Mouse (Mus musculus): Measurements from ENCODE around the gene Paf1. TPM values are rescaled to one million over a fixed set of nuclear protein-coding genes. Genes with fewer than 3 reads are reported as not detected.

Paf1 gene
- polyA plus RNA-seq, 1 experiment from 2014 or later: 26.2 TPM

DNA sequence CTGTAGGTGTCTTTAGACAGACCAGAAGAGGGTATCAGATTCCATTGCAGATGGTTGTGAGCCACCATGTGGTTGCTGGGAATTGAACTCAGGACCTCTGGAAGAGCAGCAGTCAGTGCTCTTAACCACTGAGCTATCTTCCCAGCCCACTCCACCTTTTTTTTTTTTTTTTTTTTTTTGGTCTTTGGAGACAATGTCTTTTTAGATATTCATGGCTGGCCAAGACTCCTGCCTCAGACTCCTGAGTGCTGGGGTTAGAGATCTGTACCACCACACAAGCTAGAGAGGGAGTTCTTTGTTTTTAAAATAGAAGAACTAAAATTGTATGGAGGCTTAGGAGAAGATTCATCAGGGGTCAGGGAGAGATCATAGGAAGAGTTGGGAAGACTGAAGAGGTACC is 45.2 kb downstream of the Paf1 start:
- Histone ChIP-seq H3K4me2 (0 out of 2 replicates have a peak overlapping the region, but pooled peaks have one; percentile 91), H3K4me3 (replicated peaks) (no peak overlapping the region), H3K9me3 (replicated peaks) (no peaks in the 10 kb centered on the region), H3K9ac (no peak overlapping the region), H3K36me3 (replicated peaks) (peaks cover 5% of the 10 kb centered on the region), H3K27ac (replicated peaks) (peak overlapping the region; percentile 83; the same call in 1 of the 2 replicates), H3K4me1 (replicated peaks) (peaks cover 41% of the 10 kb centered on the region), H3K27me3 (no peaks in the 10 kb centered on the region)
- no peak for ATAC-seq (ENCODE audit: insufficient read depth)

DNA sequence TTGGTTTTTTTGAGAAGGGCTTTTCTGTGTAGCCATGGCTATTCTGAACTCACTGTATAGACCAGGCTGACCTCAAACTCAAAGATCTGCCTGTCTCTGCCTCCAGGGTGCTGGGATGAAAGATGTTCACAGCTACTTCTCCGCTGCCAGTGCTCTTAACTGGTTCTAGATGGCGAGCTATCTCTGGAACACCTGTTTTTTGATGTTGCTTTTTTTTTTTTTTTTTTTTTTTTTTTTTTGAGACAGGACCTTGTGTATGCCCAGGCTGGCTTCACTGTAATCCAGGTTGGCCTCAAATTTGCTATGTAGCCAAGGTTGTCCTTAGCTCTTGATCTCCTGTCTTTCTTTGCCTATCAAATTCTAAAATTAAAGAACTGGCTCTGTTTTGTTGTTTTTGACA is 46.0 kb downstream of the Paf1 start:
- no peaks in the 10 kb centered on the region for H3K9me3 ChIP-seq (replicated peaks)
- H3K36me3 ChIP-seq (replicated peaks): no peaks in the 10 kb centered on the region
- 31% methylated on average over 2 of the region's 2 CpGs for WGBS (ENCODE audit: insufficient replicate concordance)
- ATAC-seq (ENCODE audit: insufficient read depth): no peak
- H3K9ac ChIP-seq: no peak overlapping the region
- H3K27me3 ChIP-seq: no peaks in the 10 kb centered on the region
- H3K4me1 ChIP-seq (replicated peaks): peaks cover 37% of the 10 kb centered on the region
- H3K4me2 ChIP-seq: no peak overlapping the region
- H3K4me3 ChIP-seq (replicated peaks): no peak overlapping the region
- H3K27ac ChIP-seq (replicated peaks): no peak overlapping the region

DNA sequence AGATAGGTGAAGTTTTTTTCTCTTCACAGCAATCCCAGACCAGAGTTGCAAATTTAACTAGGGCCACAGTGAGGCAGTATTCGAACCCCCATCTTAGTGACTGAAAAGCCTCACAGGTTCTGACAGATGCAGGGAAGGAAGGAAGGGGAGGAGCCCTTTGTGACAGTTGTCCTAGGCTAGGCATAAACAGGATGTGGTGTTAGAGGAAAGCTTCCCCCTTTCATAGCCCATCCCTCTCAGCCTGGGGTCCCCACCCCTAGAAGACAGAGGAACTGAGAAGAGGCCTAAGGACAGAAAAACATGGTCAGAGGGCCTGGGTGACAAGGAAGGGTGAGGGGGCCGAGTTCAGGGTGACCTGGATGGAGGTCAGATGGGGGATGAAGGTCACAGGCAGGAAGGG is 48.0 kb downstream of the Paf1 start:
- Histone ChIP-seq H3K27ac (replicated peaks) (peak overlapping the region; percentile 45), H3K4me1 (replicated peaks) (peaks cover 18% of the 10 kb centered on the region), H3K4me3 (replicated peaks) (peak overlapping the region; percentile 39), H3K4me2 (peak overlapping the region; percentile 25; the same call in 1 of the 2 replicates), H3K9me3 (replicated peaks) (no peaks in the 10 kb centered on the region), H3K9ac (no peak overlapping the region), H3K36me3 (replicated peaks) (no peaks in the 10 kb centered on the region), H3K27me3 (no peaks in the 10 kb centered on the region)
- WGBS (ENCODE audit: insufficient replicate concordance): 7% methylated on average over 2 of the region's 2 CpGs
- no peak for ATAC-seq (ENCODE audit: insufficient read depth)

DNA sequence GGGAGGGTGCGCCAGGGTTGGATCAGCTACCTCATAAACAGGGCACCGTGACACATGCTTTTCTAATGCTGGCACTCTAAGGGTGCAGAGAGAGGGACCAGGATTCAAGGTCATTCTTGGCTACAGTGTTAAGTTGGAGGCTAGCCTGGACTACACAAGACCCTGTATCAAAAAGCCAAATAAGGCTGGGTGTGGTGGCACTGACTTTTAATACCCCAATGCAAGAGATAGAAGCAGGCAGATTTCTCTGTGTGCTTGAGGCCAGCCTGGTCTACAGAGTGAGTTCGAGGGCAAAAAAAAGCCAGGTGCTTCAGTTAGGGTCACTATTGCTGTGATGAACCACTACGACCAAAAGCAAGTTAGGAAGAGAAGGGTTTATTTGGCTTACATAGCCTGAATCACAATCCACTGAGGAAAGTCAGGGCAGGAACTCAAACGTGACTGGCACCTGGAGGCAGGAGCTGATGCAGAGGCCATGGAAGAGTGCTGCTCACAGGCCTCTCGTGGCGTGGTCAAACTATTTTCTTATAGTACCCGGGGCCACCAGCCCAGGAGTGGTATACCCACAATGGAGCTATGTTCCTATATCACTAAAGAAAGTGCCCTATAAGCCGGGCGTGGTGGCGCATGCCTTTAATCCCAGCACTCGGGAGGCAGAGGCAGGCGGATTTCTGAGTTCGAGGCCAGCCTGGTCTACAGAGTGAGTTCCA is 49.2 kb downstream of the Paf1 start:
- WGBS (ENCODE audit: insufficient replicate concordance): 39% methylated on average over 14 of the region's 14 CpGs
- no peaks in the 10 kb centered on the region; the same call in 1 of the 2 replicates for H3K27me3 ChIP-seq
- no peaks in the 10 kb centered on the region for H3K9me3 ChIP-seq (replicated peaks)
- peak overlapping the region; percentile 7 for H3K4me2 ChIP-seq
- peak overlapping the region; percentile 25; the same call in 1 of the 2 replicates for H3K9ac ChIP-seq
- H3K27ac ChIP-seq (replicated peaks): peak overlapping the region; percentile 65
- H3K4me3 ChIP-seq (replicated peaks): peak overlapping the region; percentile 28
- no peak for ATAC-seq (ENCODE audit: insufficient read depth)
- H3K36me3 ChIP-seq (replicated peaks): no peaks in the 10 kb centered on the region
- peaks cover 17% of the 10 kb centered on the region for H3K4me1 ChIP-seq (replicated peaks)

- H3K9ac ChIP-seq: no peak overlapping the region
- peak overlapping the region; percentile 31; the same call in 1 of the 2 replicates for H3K27ac ChIP-seq (replicated peaks)
- ATAC-seq (ENCODE audit: insufficient read depth): 0 out of 2 replicates have a peak, but pooled peaks have one; percentile 8
- H3K27me3 ChIP-seq: no peaks in the 10 kb centered on the region; the same call in 1 of the 2 replicates
- H3K9me3 ChIP-seq (replicated peaks): no peaks in the 10 kb centered on the region
- H3K4me1 ChIP-seq (replicated peaks): peaks cover 9% of the 10 kb centered on the region; the same call in 1 of the 2 replicates
- no peaks in the 10 kb centered on the region for H3K36me3 ChIP-seq (replicated peaks)
- no peak overlapping the region for H3K4me3 ChIP-seq (replicated peaks)
- peak overlapping the region; percentile 13; the same call in 1 of the 2 replicates for H3K4me2 ChIP-seq
- 4% methylated on average over 4 of the region's 4 CpGs for WGBS (ENCODE audit: insufficient replicate concordance)
These were observed 49.9 kb downstream of the Paf1 start for GRCm38 (mm10) chr7:28442688-28443087.

DNA sequence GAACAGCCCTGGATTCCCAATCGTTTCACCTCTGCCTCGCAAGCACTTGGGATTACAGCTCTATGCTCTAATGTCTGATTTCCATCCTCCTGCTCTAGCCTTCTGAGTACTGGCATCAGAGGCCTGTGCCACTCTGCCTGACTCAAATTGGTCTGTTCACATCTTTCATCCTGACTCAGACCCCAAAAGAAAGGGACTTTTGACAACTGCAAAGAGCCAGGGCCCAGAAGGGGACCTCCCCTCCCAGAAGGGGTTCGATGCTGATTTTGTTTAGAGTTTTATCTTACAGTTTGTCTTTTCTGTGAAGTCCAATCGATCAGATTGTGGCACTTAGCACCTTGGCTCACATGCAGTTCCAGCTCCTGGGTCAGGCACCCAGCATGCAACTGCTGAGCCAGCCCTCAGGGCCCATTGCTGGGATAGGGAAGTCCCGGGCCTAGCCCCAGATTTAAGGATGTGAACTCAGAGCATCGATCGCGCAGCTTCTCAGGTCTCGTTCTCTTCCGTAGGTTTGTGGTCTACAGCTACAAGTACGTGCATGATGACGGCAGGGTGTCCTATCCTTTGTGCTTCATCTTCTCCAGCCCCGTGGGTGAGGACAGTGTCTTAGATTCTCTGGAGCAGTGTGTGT is 51.7 kb downstream of the Paf1 start:
- Histone ChIP-seq H3K4me3 (replicated peaks) (no peak overlapping the region), H3K9ac (no peak overlapping the region), H3K9me3 (replicated peaks) (no peaks in the 10 kb centered on the region), H3K27me3 (no peaks in the 10 kb centered on the region; the same call in 1 of the 2 replicates), H3K27ac (replicated peaks) (no peak overlapping the region), H3K4me1 (replicated peaks) (0 out of 2 replicates have a peak, but pooled peaks cover 4% of the 10 kb centered on the region), H3K4me2 (no peak overlapping the region), H3K36me3 (replicated peaks) (no peaks in the 10 kb centered on the region)
- 56% methylated on average over 13 of the region's 13 CpGs for WGBS (ENCODE audit: insufficient replicate concordance)
- no peak for ATAC-seq (ENCODE audit: insufficient read depth)

- Histone ChIP-seq H3K36me3 (replicated peaks) (no peaks in the 10 kb centered on the region), H3K4me3 (replicated peaks) (no peak overlapping the region), H3K27me3 (peaks cover 12% of the 10 kb centered on the region), H3K27ac (replicated peaks) (no peak overlapping the region), H3K4me1 (replicated peaks) (peaks cover 4% of the 10 kb centered on the region; the same call in 1 of the 2 replicates), H3K4me2 (no peak overlapping the region), H3K9me3 (replicated peaks) (no peaks in the 10 kb centered on the region), H3K9ac (no peak overlapping the region)
- WGBS (ENCODE audit: insufficient replicate concordance): 21% methylated on average over 12 of the region's 12 CpGs
- no peak for ATAC-seq (ENCODE audit: insufficient read depth)
These were observed 53.7 kb downstream of the Paf1 start for GRCm38 (mm10) chr7:28446446-28446845.

DNA sequence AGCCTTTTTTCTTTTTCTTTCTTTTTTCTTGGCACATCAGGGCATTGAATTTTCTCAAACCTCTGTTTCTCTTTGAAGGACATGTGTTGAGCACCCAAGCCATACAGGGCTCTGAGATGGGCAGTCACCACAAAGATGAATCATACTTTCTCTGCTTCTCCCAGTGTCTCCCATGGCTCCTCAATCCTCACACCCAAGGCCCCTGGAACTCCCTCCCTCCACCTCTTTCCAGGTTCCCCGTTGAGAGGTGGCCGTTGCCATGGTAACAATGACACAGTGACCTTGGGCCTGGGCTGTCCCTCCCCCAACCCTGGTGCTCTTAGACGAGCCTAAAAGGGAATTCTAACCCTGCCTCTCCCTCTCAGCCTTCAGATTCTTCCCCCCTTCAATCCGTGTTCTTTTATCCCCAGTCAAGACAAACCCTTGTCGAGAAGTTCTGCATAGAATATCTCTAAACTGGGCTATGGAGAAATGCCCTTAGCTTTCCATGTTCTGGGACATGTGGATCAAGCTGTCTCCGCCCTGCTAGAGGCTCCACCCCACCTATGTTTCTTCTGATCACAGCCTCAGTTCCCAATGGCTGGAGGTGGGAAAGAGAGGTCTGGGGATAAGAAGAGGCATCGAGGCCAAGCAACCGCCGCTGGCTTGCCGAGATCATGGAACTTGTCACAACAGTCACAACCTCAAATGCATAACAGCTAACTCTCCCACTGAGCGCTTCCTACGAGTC is 54.5 kb downstream of the Paf1 start:
- ATAC-seq (ENCODE audit: insufficient read depth): no peak
- no peak overlapping the region for H3K4me3 ChIP-seq (replicated peaks)
- H3K27me3 ChIP-seq: peaks cover 21% of the 10 kb centered on the region
- H3K4me1 ChIP-seq (replicated peaks): peaks cover 7% of the 10 kb centered on the region
- H3K9ac ChIP-seq: no peak overlapping the region
- no peak overlapping the region for H3K27ac ChIP-seq (replicated peaks)
- 60% methylated on average over 12 of the region's 12 CpGs for WGBS (ENCODE audit: insufficient replicate concordance)
- H3K9me3 ChIP-seq (replicated peaks): no peaks in the 10 kb centered on the region
- H3K36me3 ChIP-seq (replicated peaks): no peaks in the 10 kb centered on the region
- no peak overlapping the region for H3K4me2 ChIP-seq

DNA sequence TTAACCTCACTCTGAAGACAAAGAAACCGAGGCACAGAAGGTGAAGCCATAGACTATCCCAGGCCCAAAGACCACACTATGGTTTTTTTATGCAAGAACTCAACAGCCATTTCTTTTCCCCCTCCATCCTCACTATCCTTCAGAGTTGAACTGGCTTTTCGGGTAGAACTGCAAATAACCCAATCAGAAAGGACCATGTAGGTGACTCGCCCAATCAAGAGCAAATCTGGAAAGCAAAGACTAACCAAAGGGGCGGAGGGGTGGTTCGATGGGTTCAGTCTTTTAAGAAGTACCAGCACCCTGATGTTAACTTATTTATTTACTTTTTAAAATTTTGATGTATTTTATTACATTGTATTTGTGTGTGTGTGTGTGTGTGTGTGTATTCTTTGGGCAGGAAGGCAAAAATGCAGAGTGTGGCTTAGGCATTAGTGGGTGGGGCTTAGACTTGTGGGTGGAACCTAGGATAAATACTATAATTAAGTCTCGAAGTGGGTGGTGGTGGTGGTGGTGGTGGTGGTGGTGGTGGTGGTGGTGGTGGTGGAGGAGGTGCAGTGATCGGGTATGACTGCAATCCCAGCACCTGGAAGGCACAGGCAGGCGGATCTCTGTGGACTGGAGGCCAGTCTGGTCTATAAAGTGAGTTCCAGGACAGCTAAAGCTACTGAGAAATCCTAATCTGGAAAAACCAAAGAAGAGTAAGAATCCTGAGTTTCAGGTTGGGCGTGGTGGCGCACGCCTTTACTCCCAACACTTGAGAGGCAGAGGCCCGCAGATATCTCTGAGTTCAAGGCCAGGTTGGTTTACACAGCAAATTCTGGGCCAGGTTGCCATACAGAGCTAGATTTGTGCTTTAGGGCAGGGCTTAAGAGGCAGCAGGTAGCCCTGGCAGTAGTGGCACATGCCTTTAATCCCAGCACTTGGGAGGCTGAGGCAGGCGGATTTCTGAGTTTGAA is 55.4 kb downstream of the Paf1 start:
- Histone ChIP-seq H3K27ac (replicated peaks) (no peak overlapping the region), H3K4me2 (no peak overlapping the region), H3K27me3 (peaks cover 29% of the 10 kb centered on the region), H3K4me3 (replicated peaks) (no peak overlapping the region), H3K36me3 (replicated peaks) (no peaks in the 10 kb centered on the region), H3K4me1 (replicated peaks) (peaks cover 8% of the 10 kb centered on the region), H3K9ac (no peak overlapping the region), H3K9me3 (replicated peaks) (no peaks in the 10 kb centered on the region)
- no peak for ATAC-seq (ENCODE audit: insufficient read depth)
- 50% methylated on average over 13 of the region's 13 CpGs for WGBS (ENCODE audit: insufficient replicate concordance)
